Mouse (Mus musculus) stomach, embryonic 14.5 days (tissue): Measurements from ENCODE around the gene Kif18a. TPM values are rescaled to one million over a fixed set of nuclear protein-coding genes. Genes with fewer than 3 reads are reported as not detected.

Experiments used
- ATAC-seq: fragments of 200-750 bp; cut with Nextera tagmentation; 2 replicates; pipeline ENCODE4 v1.8.0; 2017; ENCODE audit warnings: low read depth, moderate TSS enrichment; ENCODE audit not compliant: insufficient number of reproducible peaks, insufficient read depth, low FRiP score
- H3K27ac ChIP-seq: fragments of 300-500 bp; sonication (generic); 2 replicates; pipeline ENCODE4 v1.5.1; 2014; ENCODE audit warnings: mild to moderate bottlenecking, low read length, moderate library complexity, mixed read lengths
- H3K27me3 ChIP-seq: fragments of 300-500 bp; sonication (generic); 2 replicates; pipeline ENCODE4 v1.6.1; 2014; ENCODE audit warnings: low read length, control low read depth, mixed read lengths; ENCODE audit not compliant: control insufficient read depth, insufficient read depth
- H3K36me3 ChIP-seq: fragments of 300-500 bp; sonication (generic); 2 replicates; pipeline ENCODE4 v1.6.1; 2014; ENCODE audit warnings: mild to moderate bottlenecking, control low read depth, low read length, moderate library complexity, mixed read lengths; ENCODE audit not compliant: control insufficient read depth, insufficient read depth
- H3K4me1 ChIP-seq: fragments of 300-500 bp; sonication (generic); 2 replicates; pipeline ENCODE4 v1.6.1; 2014; ENCODE audit warnings: low read length, control low read depth, mixed read lengths; ENCODE audit not compliant: control insufficient read depth, insufficient read depth
- H3K4me2 ChIP-seq: fragments of 300-500 bp; sonication (generic); replicated peaks from 2 replicates; pipeline ENCODE4 v1.6.1; 2014; ENCODE audit warnings: low read depth, low read length, control low read depth
- H3K4me3 ChIP-seq: fragments of 300-500 bp; sonication (generic); 2 replicates; pipeline ENCODE4 v1.5.1; 2014; ENCODE audit warnings: low read depth, low read length, control low read depth
- H3K9ac ChIP-seq: fragments of 300-500 bp; sonication (generic); replicated peaks from 2 replicates; pipeline ENCODE4 v1.6.1; 2014; ENCODE audit warnings: low read depth, mild to moderate bottlenecking, control low read depth, low read length, moderate library complexity, mixed read lengths
- H3K9me3 ChIP-seq: fragments of 300-500 bp; sonication (generic); 2 replicates; pipeline ENCODE4 v1.6.1; 2016; ENCODE audit warnings: low read depth, low read length, control low read depth; ENCODE audit not compliant: control insufficient read depth
- WGBS: fragments of 180-500 bp; shearing (Covaris S2); extraction: QIAGEN DNeasy Blood & Tissue Kit; methylation state at CpG from one replicate; pipeline ENCODE4 v1.1.7; 2014; 5-methylcytosine and 5-hydroxymethylcytosine counted together
- polyA plus RNA-seq: library from polyadenylated mRNA; unstranded; fragments of >200 nt; fragmentation: Nextera tagmentation; extraction: Ambion mirVana; gene quantifications from 2 replicates; pipeline ENCODE4 v1.2.1, GENCODE M21; 2014

The Kif18a gene
- polyA plus RNA-seq, result 24.4 and 25.0 TPM in 2 replicates

DNA sequence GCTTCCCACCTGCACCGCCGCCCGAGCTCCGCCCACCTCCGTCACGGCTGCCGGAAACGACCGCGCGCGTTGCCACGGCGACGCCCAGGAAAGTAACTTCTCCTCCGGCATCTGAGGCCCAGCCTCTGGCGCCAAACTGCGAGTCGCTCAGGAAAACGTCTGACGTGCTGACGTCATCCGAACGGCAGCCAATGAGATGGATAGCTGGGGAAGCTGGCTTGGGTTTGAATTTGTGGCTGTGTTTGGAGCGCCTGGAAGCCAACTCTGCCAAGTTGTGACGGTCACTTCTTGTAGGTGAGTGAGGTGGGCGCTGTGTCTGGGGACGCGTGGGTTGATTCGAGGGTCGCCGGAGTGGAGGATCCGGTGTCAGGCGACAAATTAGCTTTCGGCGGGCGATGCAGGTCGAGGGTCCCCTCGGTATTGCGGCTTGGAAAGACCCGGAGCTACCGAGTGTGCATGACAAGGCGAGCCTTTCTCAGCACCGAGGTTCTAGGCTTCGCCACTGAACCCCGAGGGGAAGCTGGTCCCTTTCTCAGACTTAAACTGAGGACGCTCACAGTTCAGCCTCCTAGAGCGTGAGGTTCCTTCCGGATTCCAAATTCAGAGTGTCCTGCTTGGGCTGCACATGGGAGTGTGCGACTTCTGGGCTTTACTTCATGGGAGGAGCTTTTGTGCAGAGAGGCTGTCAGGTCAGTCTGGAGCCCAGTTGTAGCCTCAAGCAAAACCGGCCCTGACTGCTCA, at the start of gene Kif18a, which contains the start of gene Mettl15:
Kif18a (plus strand) TSS at position 139 of the 741 bp plus-strand sequence.
Mettl15 (minus strand) TSS at position 149 of the 741 bp plus-strand sequence.
- peak within 1 kb of the TSS; percentile 57 for H3K9ac ChIP-seq
- peak; percentile 98 for ATAC-seq
- no peaks in the 10 kb centered on the region for H3K27me3 ChIP-seq
- H3K9me3 ChIP-seq, result no peaks in the 10 kb centered on the region
- peak within 1 kb of the TSS; percentile 63 for H3K4me2 ChIP-seq
- H3K4me1 ChIP-seq, result peaks cover 6% of the 10 kb centered on the region; the same call in 1 of the 2 replicates
- peak within 1 kb of the TSS; percentile 71 for H3K27ac ChIP-seq
- under 1% methylated on average over 51 of the region's 51 CpGs for WGBS
- no peaks in the 10 kb centered on the region for H3K36me3 ChIP-seq
- H3K4me3 ChIP-seq, result peak within 1 kb of the TSS; percentile 82

DNA sequence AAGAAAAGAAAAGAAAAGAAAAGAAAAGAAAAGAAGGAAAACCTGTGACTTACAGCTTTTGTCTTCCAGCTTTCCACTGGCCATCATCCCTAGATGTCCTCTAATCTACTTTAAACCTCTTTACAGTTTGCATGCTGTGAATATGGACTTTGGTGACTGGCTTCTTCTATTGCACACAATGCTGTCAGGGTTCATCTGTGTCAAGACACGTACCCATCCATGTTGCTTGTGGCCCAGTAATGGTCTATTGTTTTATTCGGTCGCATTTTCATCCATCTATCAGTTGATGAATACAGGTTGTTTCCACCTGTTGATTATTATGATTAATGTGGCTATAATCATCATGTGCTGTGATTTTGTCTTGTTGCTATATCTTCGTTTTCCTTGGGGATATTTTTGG, 46.7 kb upstream of the Kif18a start:
- Histone ChIP-seq H3K4me3 (no peak overlapping the region), H3K4me2 (no peak overlapping the region), H3K9me3 (no peaks in the 10 kb centered on the region), H3K4me1 (no peaks in the 10 kb centered on the region), H3K36me3 (no peaks in the 10 kb centered on the region), H3K27me3 (no peaks in the 10 kb centered on the region), H3K27ac (no peak overlapping the region), H3K9ac (no peak overlapping the region)
- WGBS, result 80% methylated on average over 4 of the region's 4 CpGs
- no peak for ATAC-seq

DNA sequence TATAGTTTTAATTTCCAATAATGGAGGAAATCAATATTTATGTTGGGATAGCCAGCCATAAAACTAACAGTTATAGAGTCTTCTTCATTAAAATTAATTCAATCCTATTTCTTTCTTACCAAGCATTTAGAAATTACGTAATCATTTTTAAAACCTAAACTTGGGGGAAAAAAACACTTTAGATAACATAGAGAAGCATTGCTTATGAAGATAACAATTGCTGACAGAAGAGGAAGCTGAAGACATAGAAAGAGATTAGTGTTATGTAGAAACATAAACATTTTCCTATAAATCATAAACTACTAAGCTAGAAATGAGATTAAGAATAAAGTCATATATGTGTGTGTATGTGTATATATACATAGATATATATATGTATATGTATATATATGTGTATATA, 44.8 kb upstream of the Kif18a start:
- no peak for ATAC-seq
- Histone ChIP-seq H3K27ac (no peak overlapping the region), H3K9ac (no peak overlapping the region), H3K36me3 (no peaks in the 10 kb centered on the region), H3K27me3 (no peaks in the 10 kb centered on the region), H3K4me2 (no peak overlapping the region), H3K4me3 (no peak overlapping the region), H3K4me1 (no peaks in the 10 kb centered on the region), H3K9me3 (no peaks in the 10 kb centered on the region)
- WGBS, result 91% methylated on average over 1 of the region's 1 CpGs

- Histone ChIP-seq H3K36me3 (no peaks in the 10 kb centered on the region), H3K27me3 (no peaks in the 10 kb centered on the region), H3K4me1 (no peaks in the 10 kb centered on the region), H3K9ac (no peak overlapping the region), H3K4me2 (no peak overlapping the region), H3K27ac (no peak overlapping the region), H3K4me3 (no peak overlapping the region), H3K9me3 (no peaks in the 10 kb centered on the region)
- no peak for ATAC-seq
- WGBS, result 65% methylated on average over 3 of the region's 3 CpGs
Observed at GRCm38 (mm10) chr2:109241947-109242346, 38.6 kb upstream of the Kif18a start.

DNA sequence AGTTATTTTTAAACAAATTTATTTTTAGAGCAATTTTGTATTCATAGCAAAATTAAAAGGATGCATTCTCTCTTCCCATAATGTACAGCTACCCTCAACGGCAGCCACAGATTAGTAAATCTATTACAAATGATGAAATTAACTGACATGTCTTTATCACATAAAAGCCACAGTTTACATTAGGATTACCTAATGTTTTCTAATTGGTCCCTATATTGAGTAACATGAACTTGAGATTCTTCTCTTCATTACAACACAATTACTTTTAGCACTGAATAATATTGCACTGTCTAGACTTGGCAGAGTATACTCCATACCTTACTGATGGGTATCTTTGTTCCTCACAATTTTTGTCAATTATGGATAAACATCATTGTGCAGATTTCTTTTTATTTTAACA, 17.8 kb upstream of the Kif18a start:
- H3K27me3 ChIP-seq, result no peaks in the 10 kb centered on the region
- no peak for ATAC-seq
- H3K9me3 ChIP-seq, result no peaks in the 10 kb centered on the region
- H3K9ac ChIP-seq, result no peak overlapping the region
- H3K4me3 ChIP-seq, result no peak overlapping the region
- no peak overlapping the region for H3K4me2 ChIP-seq
- no peaks in the 10 kb centered on the region for H3K4me1 ChIP-seq
- H3K36me3 ChIP-seq, result no peaks in the 10 kb centered on the region
- H3K27ac ChIP-seq, result no peak overlapping the region
- 76% methylated on average over 1 of the region's 1 CpGs for WGBS

GRCm38 (mm10) chr2:109273098-109273497, 7.4 kb upstream of the Kif18a start:
- Histone ChIP-seq H3K27ac (no peak overlapping the region), H3K4me3 (no peak overlapping the region), H3K4me1 (no peaks in the 10 kb centered on the region), H3K27me3 (no peaks in the 10 kb centered on the region), H3K9me3 (no peaks in the 10 kb centered on the region), H3K9ac (no peak overlapping the region), H3K4me2 (no peak overlapping the region), H3K36me3 (no peaks in the 10 kb centered on the region)
- WGBS, result 77% methylated on average over 1 of the region's 1 CpGs
- no peak for ATAC-seq

DNA sequence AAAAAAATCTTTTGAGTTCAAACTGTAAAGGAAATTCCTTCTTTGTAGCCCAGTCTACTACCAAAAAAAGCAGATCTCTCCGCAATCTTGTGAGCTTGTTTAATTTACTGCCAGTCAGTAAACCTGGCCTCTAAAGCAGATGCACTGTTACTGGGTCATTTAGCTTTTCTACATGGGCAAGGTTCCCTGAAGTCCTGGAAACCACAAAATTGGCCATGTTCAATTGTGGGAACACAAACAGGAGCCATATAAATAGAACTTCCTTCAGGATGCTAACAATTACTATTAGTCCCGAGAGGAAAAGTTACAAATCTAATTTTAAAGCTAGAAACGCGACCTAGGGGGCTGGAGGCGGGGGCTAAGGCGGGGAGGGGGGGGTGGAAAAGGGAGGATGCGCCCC, 2.9 kb upstream of the Kif18a start:
- Histone ChIP-seq H3K27ac (0 out of 2 replicates have a peak overlapping the region, but pooled peaks have one; percentile 1), H3K36me3 (no peaks in the 10 kb centered on the region), H3K4me1 (peaks cover 6% of the 10 kb centered on the region; the same call in 1 of the 2 replicates), H3K9ac (peak overlapping the region; percentile 50; the same call in 1 of the 2 replicates), H3K27me3 (no peaks in the 10 kb centered on the region), H3K4me2 (peak overlapping the region; percentile 54), H3K9me3 (no peaks in the 10 kb centered on the region), H3K4me3 (peak overlapping the region; percentile 52)
- ATAC-seq, result no peak
- WGBS, result 5% methylated on average over 7 of the region's 7 CpGs

DNA sequence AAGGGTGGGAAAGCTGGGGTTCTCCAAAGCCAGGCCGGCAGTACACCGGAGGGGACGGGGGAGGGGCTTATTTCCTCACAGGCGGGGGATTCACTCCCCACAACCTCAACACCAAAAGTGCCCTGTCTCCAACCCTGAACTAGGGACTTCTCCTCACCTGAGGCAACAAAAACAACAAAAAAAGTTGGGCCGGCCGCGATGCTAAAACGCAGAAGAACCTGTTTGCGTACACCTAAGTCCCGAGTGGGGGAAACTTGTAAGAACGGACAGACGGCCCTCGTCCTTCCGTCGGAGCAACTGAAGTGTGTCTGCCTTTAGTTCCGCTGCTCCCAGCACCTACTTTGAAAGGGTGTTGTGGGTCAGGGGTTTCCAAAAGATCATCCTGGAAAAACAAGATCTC, 2.5 kb upstream of the Kif18a start:
- peaks cover 6% of the 10 kb centered on the region; the same call in 1 of the 2 replicates for H3K4me1 ChIP-seq
- peak overlapping the region; percentile 50 for H3K9ac ChIP-seq
- H3K9me3 ChIP-seq, result no peaks in the 10 kb centered on the region
- H3K36me3 ChIP-seq, result no peaks in the 10 kb centered on the region
- no peak overlapping the region for H3K27ac ChIP-seq
- H3K27me3 ChIP-seq, result no peaks in the 10 kb centered on the region
- H3K4me3 ChIP-seq, result peak overlapping the region; percentile 52
- WGBS, result 3% methylated on average over 16 of the region's 16 CpGs
- no peak for ATAC-seq
- H3K4me2 ChIP-seq, result peak overlapping the region; percentile 54
